Mouse (Mus musculus): Measurements from ENCODE around the gene Gemin4. TPM values are rescaled to one million over a fixed set of nuclear protein-coding genes. Genes with fewer than 3 reads are reported as not detected.

The Gemin4 gene
- polyA plus RNA-seq (2015; fragmentation: Nextera tagmentation; extraction: Ambion mirVana) = 13.8 and 20.1 TPM in 2 replicates

GRCm38 (mm10) chr11:76217390-76217800 lies at the start of gene Gemin4, which contains the start of gene Dbil5:
Gene Gemin4 (minus strand): TSS chr11:76217664.
Gene Dbil5 (plus strand): TSS chr11:76217608.
- Histone ChIP-seq H3K4me2 (peak within 1 kb of the TSS; percentile 78), H3K36me3 (peaks cover 37% of the 10 kb centered on the region), H3K9ac (replicated peaks) (peak within 1 kb of the TSS; percentile 94), H3K27me3 (replicated peaks) (no peaks in the 10 kb centered on the region), H3K9me3 (replicated peaks) (no peaks in the 10 kb centered on the region), H3K27ac (replicated peaks) (peak within 1 kb of the TSS; percentile 91), H3K4me1 (peaks cover 14% of the 10 kb centered on the region), H3K4me3 (replicated peaks) (peak within 1 kb of the TSS; percentile 68)
- peak; percentile 98 for ATAC-seq (ENCODE audit: low FRiP score)
- WGBS = under 1% methylated on average over 27 of the region's 35 CpGs

GRCm38 (mm10) chr11:76262611-76263351 lies 45.3 kb upstream of the Gemin4 start:
- Histone ChIP-seq H3K4me2 (peak overlapping the region; percentile 7; the same call in 1 of the 2 replicates), H3K4me3 (replicated peaks) (no peak overlapping the region), H3K9ac (replicated peaks) (no peak overlapping the region), H3K27ac (replicated peaks) (no peak overlapping the region), H3K4me1 (peaks cover 40% of the 10 kb centered on the region), H3K36me3 (peaks cover 5% of the 10 kb centered on the region), H3K27me3 (replicated peaks) (no peaks in the 10 kb centered on the region), H3K9me3 (replicated peaks) (no peaks in the 10 kb centered on the region)
- 8% methylated on average over 19 of the region's 19 CpGs for WGBS
- ATAC-seq (ENCODE audit: low FRiP score) = no peak

- Histone ChIP-seq H3K4me2 (no peak overlapping the region), H3K4me1 (peaks cover 29% of the 10 kb centered on the region), H3K36me3 (peaks cover 5% of the 10 kb centered on the region), H3K9ac (replicated peaks) (no peak overlapping the region), H3K27me3 (replicated peaks) (no peaks in the 10 kb centered on the region), H3K4me3 (replicated peaks) (no peak overlapping the region), H3K27ac (replicated peaks) (no peak overlapping the region), H3K9me3 (replicated peaks) (no peaks in the 10 kb centered on the region)
- ATAC-seq (ENCODE audit: low FRiP score) = no peak
- 74% methylated on average over 12 of the region's 12 CpGs for WGBS
Measured at GRCm38 (mm10) chr11:76261224-76261623, 43.8 kb upstream of the Gemin4 start.

DNA sequence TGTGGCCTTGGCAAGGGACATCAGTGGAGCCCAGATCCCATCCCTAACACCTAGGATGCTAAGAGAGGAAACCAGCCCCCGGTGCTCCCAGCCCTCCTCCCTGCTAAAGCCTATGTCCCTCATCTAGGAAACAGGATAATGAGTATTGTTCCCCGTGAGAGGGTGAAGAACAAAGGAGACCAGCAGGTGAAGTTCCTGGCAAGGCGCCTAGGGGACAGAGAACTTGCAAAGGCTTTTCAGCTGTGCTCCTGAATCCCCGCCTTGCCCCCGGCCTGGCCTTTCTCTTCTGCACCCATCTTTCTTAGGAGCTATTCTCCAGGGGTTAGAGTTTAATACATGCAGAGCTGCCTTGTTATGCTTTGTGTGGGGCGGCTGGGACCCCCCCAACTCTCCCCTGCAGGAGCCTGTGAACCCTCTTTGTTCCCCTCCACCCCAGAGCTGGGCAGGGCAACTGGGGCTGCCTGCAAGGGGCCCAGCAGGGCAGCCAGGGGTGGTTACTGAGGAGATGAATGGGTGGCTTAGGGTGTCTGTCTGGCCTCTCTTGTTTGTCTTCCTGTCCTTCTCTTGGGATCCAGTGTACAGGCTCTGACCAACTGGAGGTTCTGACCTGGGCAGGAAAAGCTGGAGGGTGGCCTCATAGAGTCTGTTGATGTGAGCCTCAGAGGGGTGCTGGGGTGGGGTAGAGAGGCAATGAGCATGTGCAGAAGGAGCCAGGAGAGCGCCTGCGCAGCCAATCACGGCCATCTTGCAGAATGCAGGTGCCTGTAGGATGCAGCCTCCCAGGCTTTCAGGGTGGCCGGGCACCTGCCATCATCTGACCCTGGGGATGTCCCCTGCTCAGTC lies 43.0 kb upstream of the Gemin4 start:
- Histone ChIP-seq H3K27ac (replicated peaks) (0 out of 2 replicates have a peak overlapping the region, but pooled peaks have one; percentile 11), H3K4me3 (replicated peaks) (no peak overlapping the region), H3K36me3 (peaks cover 5% of the 10 kb centered on the region), H3K4me2 (no peak overlapping the region), H3K4me1 (peaks cover 31% of the 10 kb centered on the region), H3K9me3 (replicated peaks) (no peaks in the 10 kb centered on the region), H3K27me3 (replicated peaks) (no peaks in the 10 kb centered on the region), H3K9ac (replicated peaks) (no peak overlapping the region)
- WGBS = 38% methylated on average over 10 of the region's 10 CpGs
- ATAC-seq (ENCODE audit: low FRiP score) = no peak

DNA sequence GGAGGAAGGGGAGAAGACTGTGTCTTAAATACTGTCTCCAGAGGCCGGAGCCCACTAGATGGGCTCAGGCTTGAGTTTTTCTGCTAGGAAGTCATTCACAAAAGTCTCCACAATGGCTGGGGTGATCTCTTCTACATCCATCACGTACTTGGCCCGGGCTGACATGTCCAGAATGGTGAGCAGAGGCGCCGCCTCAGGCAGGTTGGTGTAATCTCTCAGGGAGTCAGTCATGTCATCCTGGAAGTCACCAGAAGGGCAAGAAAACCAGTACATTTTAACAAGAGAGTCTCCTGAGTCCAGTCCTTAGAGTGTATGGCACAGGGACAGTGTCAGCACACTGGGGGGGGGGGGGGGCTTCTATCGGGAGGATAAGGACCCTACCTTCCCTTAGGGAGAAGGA lies 41.0 kb upstream of the Gemin4 start:
- no peak overlapping the region for H3K27ac ChIP-seq (replicated peaks)
- H3K27me3 ChIP-seq (replicated peaks) = no peaks in the 10 kb centered on the region
- peaks cover 5% of the 10 kb centered on the region for H3K36me3 ChIP-seq
- no peaks in the 10 kb centered on the region for H3K9me3 ChIP-seq (replicated peaks)
- whole genome bisulfite sequencing = 75% methylated on average over 6 of the region's 6 CpGs
- H3K9ac ChIP-seq (replicated peaks) = no peak overlapping the region
- H3K4me3 ChIP-seq (replicated peaks) = no peak overlapping the region
- H3K4me2 ChIP-seq = no peak overlapping the region
- H3K4me1 ChIP-seq = peaks cover 43% of the 10 kb centered on the region
- ATAC-seq (ENCODE audit: low FRiP score) = no peak

DNA sequence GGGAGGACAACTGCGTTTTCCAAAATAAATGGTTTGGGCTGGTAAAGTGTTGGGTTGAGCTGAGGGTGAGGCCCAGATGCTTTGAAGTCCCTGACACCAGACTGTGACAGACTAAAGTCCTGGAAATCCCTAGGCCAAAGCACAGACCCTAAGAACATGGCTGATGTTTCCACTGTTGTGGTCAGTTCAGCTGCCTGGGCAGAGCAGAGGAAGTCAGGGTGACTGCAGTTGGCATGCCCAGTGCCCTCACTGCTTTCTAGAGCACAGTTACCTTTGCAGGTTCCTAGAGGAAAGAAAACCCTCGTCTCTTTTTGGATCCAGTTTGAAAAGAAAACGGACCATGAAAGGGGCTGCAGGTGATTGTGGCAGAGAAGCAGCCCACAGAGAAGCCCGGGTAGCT lies 39.9 kb upstream of the Gemin4 start:
- no peak for ATAC-seq (ENCODE audit: low FRiP score)
- H3K4me1 ChIP-seq = peaks cover 36% of the 10 kb centered on the region
- H3K27ac ChIP-seq (replicated peaks) = no peak overlapping the region
- H3K36me3 ChIP-seq = peaks cover 5% of the 10 kb centered on the region
- H3K9ac ChIP-seq (replicated peaks) = no peak overlapping the region
- H3K27me3 ChIP-seq (replicated peaks) = no peaks in the 10 kb centered on the region
- 77% methylated on average over 4 of the region's 4 CpGs for WGBS
- no peak overlapping the region for H3K4me3 ChIP-seq (replicated peaks)
- H3K9me3 ChIP-seq (replicated peaks) = no peaks in the 10 kb centered on the region
- no peak overlapping the region for H3K4me2 ChIP-seq

DNA sequence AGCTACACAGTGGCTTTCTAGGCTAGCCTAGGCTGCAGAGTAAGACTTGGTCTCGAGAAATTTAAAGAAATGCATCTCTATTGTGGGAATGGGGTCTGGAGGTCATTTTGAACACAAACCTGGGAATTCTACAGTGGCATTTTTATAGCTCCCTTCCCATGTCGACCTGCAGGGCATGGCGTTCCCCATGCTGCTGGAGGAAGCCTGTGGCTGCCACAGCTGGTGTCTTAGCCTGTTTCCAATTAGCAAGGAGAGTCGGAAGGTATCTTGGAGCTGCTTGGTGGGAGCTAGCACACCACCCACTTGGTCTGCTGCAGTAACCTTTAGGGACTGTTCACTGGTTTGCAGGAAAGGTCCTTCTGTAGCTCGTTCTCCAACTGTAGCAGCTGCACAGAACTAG lies 38.7 kb upstream of the Gemin4 start:
- H3K9me3 ChIP-seq (replicated peaks) = no peaks in the 10 kb centered on the region
- no peak overlapping the region for H3K4me2 ChIP-seq
- no peak for ATAC-seq (ENCODE audit: low FRiP score)
- no peak overlapping the region for H3K9ac ChIP-seq (replicated peaks)
- 0 out of 2 replicates have a peak overlapping the region, but pooled peaks have one; percentile 13 for H3K27ac ChIP-seq (replicated peaks)
- no peak overlapping the region for H3K4me3 ChIP-seq (replicated peaks)
- peaks cover 8% of the 10 kb centered on the region for H3K36me3 ChIP-seq
- WGBS = 30% methylated on average over 5 of the region's 5 CpGs
- H3K4me1 ChIP-seq = peaks cover 32% of the 10 kb centered on the region
- H3K27me3 ChIP-seq (replicated peaks) = no peaks in the 10 kb centered on the region

DNA sequence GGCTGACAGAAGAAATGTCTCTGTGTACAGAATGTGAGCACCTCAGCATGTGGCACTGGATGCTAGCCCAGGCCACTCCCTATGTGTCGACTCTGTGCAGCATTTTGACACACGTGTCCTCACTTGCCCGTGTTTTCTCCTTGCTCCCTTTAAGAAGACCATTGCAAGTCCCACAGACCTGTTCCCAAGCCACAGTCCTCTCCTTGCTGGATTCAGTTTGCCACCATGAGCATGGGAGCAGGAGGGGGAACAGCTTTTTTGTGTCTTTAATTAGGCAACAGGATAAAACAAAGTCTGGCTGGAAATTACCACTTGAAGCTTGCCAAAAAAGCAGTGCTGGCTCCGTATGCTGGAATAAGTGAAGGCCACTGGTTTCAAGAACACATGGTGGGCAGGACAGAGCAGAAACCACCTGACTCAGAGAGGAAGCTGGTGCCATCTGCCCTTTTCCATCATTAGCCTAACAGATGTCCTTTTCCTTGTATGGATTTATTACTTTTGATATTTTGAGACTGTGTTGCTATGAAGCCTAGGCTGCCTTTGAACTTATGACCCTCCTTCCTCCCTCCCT lies 38.1 kb upstream of the Gemin4 start:
- Histone ChIP-seq H3K27ac (replicated peaks) (no peak overlapping the region), H3K27me3 (replicated peaks) (no peaks in the 10 kb centered on the region), H3K9me3 (replicated peaks) (no peaks in the 10 kb centered on the region), H3K4me1 (peaks cover 26% of the 10 kb centered on the region), H3K4me3 (replicated peaks) (no peak overlapping the region), H3K36me3 (peaks cover 14% of the 10 kb centered on the region), H3K4me2 (no peak overlapping the region), H3K9ac (replicated peaks) (no peak overlapping the region)
- WGBS = 67% methylated on average over 4 of the region's 4 CpGs
- ATAC-seq (ENCODE audit: low FRiP score) = no peak

DNA sequence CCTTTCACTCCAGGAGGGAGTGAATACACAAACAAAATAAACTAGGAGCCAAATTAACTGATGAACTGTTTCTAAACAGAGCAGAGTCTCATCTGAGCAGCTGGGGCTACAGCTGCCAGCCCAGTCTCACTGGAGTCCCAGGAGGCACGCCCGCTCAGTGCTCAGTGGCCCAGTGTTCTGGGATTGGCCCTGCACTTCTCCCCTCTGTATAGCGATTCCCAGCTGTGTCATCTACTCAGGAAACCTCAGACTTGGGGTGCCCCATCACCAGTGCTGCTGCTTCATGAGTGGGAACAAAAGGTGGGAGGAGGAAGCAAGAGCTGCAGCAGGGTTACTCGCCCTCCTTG lies 36.4 kb upstream of the Gemin4 start:
- no peak overlapping the region for H3K9ac ChIP-seq (replicated peaks)
- H3K36me3 ChIP-seq = peaks cover 28% of the 10 kb centered on the region
- no peak overlapping the region for H3K4me3 ChIP-seq (replicated peaks)
- 56% methylated on average over 4 of the region's 4 CpGs for WGBS
- H3K4me1 ChIP-seq = peaks cover 18% of the 10 kb centered on the region
- H3K27me3 ChIP-seq (replicated peaks) = no peaks in the 10 kb centered on the region
- no peak overlapping the region for H3K4me2 ChIP-seq
- no peak for ATAC-seq (ENCODE audit: low FRiP score)
- H3K27ac ChIP-seq (replicated peaks) = 0 out of 2 replicates have a peak overlapping the region, but pooled peaks have one; percentile 23
- H3K9me3 ChIP-seq (replicated peaks) = no peaks in the 10 kb centered on the region

GRCm38 (mm10) chr11:76253145-76253917 lies 35.9 kb upstream of the Gemin4 start:
- Histone ChIP-seq H3K9me3 (replicated peaks) (no peaks in the 10 kb centered on the region), H3K36me3 (peaks cover 33% of the 10 kb centered on the region), H3K27me3 (replicated peaks) (no peaks in the 10 kb centered on the region), H3K4me1 (peaks cover 18% of the 10 kb centered on the region), H3K4me2 (no peak overlapping the region), H3K4me3 (replicated peaks) (no peak overlapping the region), H3K9ac (replicated peaks) (no peak overlapping the region), H3K27ac (replicated peaks) (0 out of 2 replicates have a peak overlapping the region, but pooled peaks have one; percentile 6)
- peak; percentile 57; the same call in 1 of the 2 replicates for ATAC-seq (ENCODE audit: low FRiP score)
- whole genome bisulfite sequencing = 41% methylated on average over 5 of the region's 5 CpGs

DNA sequence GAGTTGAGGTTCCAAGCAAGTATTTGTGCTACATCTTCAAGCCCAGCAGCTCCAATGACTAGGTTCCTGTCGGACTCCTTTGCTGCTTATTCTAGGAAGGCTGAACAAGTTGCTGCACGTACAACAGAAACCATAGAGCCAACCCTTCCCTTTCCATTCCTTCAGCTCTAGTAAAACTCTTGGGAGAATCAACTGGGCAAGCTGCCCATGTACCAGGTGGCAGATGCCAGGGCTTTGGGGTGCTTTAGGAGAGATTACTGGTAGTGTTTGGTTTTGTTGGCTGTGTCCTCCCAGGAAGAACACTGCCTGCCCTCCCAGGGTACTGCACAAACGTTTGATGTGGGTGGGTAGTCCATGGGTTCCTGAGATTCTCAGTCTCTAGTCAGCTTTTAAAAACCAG lies 34.6 kb upstream of the Gemin4 start:
- ATAC-seq (ENCODE audit: low FRiP score) = no peak
- Histone ChIP-seq H3K9me3 (replicated peaks) (no peaks in the 10 kb centered on the region), H3K36me3 (peaks cover 29% of the 10 kb centered on the region), H3K4me1 (peaks cover 18% of the 10 kb centered on the region), H3K27ac (replicated peaks) (no peak overlapping the region), H3K4me3 (replicated peaks) (no peak overlapping the region), H3K27me3 (replicated peaks) (no peaks in the 10 kb centered on the region), H3K9ac (replicated peaks) (no peak overlapping the region), H3K4me2 (no peak overlapping the region)
- 55% methylated on average over 3 of the region's 3 CpGs for WGBS

Data from neural tube, embryonic 15.5 days (tissue).